Mouse (Mus musculus): ENCODE data around the gene Hltf.
"Not testable (repeated sequence)": the region's sequence is repeated elsewhere in the genome, so short reads cannot be mapped to it uniquely, and the experiment has no call there.

Hltf gene

DNA sequence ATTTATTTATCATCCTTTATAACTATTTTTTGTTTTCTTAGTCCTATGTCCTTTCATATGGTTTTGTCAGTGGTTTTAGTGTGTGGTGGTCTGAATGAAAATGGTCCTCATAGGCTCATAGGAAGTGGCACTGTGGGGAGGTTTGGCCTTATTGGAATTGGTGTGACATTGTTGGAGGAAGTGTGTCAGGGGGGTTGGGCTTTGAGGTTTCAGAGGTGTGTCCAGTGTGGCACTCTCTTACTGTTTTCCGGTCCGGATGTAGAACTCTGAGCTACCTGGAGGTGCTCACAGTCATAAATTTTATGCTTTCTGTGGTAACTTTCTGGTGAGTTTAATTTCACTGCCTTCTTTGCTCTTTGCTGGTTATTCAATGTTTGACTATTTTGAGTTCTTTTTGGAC is 47.2 kb downstream of the Hltf start:
- no peak for DNase-seq (ENCODE audit: low read depth)

DNA sequence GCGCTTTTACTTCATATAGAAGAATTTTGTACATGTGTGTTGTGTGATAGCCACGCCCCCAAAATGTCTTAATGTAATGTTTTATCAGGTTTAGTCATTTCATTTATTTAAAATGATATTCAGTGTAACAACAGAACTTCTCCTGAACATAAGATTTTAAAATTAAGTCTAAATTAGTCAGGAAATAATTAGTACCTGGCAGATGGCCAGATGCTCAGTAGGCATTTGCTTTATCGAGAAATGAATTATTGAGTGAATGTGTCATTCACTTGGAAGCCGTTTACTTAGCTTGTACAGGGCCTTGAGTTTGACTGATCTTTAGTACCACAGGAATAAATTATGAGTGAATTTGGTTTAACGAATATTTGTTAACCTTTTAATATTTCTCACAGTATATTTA is 51.3 kb downstream of the Hltf start:
- DNase-seq (ENCODE audit: low read depth), result no peak

DNA sequence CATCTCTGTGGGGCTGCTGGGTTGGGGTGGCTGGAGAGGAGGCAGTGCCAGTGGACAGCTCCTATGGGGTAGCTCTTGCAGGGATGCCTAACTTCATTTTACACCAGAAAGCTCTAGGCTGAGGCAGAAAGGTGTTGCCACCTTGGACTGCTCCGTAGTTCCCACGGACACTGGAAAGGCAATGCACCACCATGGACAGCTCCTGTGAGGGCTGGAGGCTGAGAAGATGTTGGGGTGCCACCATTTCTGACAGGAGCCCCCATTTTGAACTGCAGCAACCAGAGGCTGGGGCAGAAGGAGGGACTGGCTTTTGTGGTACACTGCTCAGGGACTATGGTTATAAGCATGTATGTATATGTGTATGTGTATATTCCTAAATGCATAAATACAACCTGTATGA is 54.3 kb downstream of the Hltf start:
- no peak for DNase-seq (ENCODE audit: low read depth)

DNA sequence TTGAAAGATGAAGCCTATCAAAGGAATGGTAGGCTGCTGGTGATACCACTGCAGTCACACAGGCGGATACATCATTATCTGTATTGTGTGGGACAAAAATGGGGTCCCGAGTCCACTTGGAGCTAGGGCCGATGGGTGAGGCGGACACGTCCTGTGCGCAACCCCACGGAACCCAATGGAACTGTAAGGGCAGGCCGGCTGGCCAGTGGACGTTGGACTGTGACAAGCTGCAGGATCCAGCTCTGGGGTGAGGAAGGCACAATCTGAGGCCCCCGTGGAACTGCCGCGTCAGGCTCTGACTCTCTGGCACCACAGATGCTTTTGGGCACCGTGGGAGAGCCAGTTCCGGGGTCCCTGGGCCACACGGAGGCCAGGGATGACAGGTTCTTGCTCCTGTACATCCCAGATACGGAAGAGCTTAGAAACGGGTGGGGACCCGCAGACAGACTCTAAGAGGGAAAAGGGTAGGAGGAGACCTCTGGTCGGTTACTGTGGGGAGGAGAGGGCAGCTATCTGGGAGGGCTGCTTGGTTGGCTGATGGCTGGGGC is 61.5 kb downstream of the Hltf start:
- DNase-seq (ENCODE audit: low read depth), result no peak

DNA sequence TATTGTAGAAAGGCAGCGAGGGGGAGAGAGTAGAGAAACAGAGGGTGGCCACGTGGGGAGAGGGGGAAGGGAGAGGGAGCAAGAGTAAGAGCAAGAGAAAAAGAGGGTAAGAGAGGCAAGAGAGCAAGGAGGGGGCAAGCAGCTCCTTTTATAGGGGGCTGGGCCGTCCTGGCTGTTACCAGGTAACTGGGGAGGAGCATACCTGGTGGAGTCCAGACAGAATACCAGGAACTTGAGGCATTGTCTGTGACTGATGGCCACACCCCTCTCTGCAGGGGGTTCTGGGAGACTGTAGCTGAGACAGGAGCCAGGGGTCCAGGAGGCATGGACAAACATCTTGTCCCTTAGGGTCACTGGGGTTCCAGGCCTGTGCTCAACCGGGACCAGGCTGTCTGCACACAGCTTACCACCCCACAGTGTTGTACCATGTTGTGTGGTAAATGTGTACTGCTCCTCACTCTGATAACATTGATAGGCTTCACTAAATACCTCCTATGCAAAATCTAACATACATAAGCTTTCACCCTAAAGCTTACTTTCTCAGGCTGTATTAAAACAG is 62.2 kb downstream of the Hltf start:
- DNase-seq (ENCODE audit: low read depth), result no peak

DNA sequence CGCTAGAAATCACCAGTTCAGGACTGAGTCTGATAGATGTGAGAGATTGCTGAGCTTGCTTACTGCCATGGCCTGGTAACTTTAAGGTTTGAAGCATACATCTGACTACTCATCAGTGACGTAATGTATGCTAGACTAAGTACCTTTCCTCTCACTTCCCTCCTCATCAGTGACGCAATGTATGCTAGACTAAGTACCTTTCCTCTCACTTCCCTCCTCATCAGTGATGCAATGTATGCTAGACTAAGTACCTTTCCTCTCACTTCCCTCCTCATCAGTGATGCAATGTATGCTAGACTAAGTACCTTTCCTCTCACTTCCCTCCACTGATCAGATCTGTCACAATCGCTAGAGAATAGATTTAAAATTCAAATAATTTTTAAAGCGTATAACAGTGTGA is 64.0 kb downstream of the Hltf start:
- DNase-seq (ENCODE audit: low read depth), result not testable (repeated sequence)

DNA sequence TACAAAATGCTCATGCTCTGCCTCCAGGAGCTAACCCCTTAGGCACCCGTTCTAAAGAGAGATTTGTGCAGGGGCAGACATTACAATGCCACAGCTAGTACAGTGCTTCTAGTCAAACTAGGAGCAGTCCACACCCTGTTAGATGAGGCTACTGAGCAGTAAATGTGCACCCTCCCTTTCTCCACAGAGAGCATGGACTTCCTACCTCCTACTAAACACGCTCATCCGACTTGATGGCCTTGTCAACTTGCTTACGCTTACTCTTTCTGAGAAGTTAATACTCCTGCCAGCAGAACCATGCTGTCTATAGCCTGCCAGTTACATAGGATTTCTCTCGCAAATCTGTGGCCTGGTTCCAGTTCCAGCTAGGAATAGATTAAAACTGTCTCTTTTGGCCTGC is 68.0 kb downstream of the Hltf start:
- no peak for DNase-seq (ENCODE audit: low read depth)

DNA sequence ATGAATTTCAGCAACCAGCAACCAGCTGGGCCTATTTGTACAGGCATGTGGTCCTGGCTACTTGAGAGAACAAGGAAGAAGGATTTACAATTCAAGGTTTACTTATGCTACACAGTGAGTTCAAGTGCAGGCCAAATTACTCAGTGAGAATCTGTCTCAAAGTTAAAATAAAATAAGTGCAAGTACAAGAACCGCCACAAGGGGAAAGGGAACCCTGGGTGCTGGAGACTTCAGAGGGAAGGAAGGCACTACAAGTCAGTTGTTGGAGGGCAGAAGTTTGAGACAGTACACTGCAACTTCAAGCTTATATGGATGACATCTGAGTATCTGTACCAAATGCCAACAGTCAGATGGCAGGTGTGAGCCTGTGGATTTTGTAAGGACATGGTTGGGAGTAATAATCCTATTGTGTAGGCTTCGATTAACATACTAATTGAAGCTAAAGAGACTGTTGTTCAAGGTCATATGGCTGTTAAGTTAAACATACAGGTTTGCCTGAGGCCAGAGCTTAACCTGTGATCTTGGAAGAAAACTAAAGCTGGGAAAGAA is 69.5 kb downstream of the Hltf start:
- peak; percentile 44 for DNase-seq (ENCODE audit: low read depth)

DNA sequence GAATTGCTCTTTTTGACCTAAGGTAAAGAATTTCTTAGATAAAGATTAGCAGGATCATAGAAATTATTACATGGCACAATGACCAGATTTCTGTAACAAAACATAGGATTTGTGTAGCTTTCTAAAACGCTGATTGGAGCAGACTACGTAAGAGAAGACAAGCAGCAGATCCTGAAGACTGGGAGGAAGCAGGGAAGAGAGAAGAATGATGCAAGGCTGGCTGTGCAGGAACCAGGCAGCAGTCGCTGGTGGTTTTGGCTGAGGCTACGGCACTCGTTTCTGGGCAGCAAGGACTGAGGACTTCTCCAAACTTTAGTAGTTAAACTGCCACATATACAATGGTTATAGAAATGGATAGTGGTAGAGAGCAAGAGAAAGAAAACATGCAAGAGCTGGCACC is 71.9 kb downstream of the Hltf start:
- DNase-seq (ENCODE audit: low read depth), result no peak

DNA sequence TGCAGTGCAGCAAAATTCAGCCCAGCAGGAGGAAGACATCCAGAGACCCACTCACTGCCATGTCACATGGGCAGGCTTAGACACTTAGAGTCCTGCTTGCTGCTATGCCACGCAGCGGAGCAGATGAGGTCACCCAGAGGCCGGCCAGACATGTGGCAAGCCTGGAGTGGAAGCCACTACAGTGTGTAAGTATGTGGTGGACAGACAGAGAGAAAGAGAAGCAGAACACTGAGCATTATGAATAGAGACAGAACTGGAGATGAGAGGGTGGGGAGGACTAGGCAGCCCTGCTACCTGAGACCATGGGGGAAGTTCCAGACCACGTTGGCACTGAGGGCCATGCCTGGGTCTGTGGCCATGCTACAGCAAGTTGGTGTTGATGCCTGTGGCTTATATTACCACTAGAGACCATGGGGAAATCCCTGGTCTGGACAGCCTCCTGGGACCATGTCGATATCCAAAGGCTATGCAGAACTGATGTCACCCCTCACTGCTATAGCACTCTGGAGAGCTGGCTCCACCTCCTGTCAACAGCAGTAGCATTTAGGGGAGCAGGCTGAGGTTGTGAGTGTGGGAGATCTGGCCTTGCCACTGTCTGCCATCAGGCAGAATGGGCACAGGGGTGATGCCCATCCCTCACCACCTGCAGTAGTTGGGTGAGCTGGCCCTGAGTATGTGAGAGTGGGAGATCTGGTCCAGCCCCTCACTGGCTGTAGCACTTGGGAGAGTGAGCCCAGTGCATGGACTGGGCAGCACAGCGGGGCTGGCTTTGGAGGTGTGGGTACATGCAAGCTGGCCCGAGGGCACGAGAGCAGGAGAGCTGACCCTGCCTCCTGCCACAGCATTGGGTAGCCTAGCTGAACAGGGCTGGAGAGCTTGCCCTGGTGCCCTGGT is 73.1 kb downstream of the Hltf start:
- DNase-seq (ENCODE audit: low read depth), result peak; percentile 22

DNA sequence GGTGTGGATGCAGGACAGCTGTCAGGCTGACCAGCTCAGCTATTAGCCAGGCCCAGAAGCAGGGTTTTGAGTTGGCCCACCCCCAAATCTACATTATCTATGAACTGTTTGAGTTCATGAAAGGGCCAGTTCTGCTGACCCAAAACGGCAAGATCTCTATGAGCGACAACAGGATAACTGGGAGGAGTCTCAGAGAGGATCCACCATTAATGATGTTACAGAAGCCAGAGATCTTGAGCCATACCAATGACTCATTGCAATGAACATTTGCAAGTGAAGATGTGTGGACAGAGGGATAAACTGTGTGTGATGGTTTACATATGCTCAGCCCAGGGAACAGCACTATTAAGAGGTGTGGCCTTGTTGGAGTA is 73.7 kb downstream of the Hltf start:
- DNase-seq (ENCODE audit: low read depth), result peak; percentile 71

DNA sequence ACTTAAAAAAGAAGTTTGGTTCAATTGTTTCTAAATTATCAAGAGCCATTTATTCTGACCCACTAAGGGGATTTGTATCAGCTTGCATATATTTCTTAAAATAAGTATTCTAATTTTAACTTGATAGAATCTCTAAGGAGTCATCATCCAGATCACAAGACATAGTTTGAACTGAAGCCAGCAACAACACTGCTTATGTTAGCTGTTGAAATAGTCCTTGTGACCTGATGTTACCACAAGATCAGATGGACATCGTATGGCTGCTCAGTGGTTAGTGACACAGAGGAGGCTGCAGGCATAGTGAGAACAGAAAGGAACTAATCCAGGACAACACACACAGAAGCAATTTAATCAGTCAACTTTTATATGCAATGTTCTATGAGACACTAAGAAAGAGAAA is 75.1 kb downstream of the Hltf start:
- peak; percentile 83 for DNase-seq (ENCODE audit: low read depth)

DNA sequence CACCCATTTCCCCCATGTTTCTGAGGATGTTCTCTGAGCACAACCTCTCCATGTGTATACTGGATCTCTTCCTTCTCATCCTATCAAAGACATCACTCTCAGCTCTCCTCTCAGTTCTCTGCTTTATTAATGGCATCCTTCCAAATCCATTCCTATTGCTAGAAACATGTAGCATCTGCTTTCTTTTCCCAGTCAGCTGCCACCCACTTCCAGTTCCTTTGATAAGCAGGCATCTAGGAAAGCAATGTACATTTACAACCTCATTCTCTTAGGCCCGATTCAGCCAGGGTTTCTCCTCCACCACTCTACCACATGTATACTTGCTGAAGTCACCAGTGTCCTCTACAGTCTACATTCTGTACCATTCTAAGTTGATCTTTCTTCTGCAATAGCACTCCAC is 76.1 kb downstream of the Hltf start:
- peak; percentile 9 for DNase-seq (ENCODE audit: low read depth)

DNA sequence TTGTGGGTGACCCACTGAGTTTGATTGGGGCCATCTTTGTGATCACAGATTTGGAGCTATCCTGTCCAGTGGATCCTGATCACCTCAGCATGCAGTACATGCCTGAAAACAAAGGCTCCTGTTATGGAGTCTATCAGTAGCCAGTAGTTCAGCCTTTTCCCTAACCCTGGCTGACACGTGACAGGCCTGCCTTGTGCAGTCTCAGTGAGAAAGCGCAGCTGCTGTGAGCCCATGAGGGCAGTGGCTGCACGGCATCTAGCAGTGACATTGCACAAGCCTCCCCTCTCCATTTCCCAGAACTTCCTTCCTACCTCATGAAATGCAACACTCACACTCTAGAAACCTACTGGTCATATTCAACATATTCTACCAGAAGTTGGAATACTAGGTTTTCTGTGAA is 76.9 kb downstream of the Hltf start:
- DNase-seq (ENCODE audit: low read depth), result no peak

DNA sequence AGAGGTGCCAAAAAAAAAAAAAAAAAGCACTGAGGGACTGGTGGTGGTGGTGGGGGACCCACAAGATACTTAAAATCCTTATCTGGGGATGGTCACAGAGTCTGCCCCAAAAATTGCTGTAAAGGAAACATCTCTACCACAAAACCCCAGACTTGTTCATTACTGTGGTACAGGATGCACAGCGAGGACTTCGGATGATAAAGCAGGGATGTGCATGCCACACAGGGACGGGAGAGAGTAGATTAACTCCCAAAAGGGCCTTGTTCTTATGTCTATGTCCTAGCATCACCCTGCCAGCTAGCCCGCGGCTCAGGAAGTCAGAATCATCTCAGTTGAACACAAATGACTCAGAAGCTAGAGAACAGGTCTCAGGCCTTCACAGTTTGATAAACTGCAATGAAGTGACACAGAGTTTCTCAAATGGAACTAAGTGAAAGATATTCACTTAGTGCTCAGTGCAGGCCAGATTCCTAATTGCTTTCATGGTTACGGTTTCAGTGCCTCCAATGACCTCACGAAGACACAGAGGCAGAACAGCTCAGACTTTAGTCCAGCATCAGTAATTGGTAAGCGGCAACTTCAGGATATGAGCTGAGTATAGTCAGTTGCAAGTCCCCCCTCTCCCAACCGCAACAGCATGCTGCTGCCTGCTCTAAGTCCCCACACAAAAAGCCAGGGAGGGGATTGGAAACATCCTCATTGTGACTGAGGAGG is 79.4 kb downstream of the Hltf start:
- DNase-seq (ENCODE audit: low read depth), result no peak

DNA sequence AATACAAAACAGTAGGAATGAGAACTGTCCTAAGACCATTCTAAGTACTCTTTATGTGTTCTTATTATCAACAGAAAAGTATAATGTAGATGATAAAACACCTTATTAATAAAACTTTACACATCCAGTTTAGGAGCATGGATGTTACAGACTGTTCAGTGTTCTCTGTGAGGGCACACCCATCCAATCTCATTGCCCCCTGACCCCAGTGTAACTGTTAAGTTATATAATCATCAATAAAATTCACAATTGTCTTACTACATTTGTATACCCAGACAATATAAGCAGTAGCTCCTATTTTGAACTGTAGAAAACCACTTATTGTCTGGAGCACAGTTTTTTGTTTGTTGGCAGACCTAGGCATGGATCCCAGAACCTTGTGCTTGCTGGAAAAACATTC is 83.6 kb downstream of the Hltf start:
- no peak for DNase-seq (ENCODE audit: low read depth)

DNA sequence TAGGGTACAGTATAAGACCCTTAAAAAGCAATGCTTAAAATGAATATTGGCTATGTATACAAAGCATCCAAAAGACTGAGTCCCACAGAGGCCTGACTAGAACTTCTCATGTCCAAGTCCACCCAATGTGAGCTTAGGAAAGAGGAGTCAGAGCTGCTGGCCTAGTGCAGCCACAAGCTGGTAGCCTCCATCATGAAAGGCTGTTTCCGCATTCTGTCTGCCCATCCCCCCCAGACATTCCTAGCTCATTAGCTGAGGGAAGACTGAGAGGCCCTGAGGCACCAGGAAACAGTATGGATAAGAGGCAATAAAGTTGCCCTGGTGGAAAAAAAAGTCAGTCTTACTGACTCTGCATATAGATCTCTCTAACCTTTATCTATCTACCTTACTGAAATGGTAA is 84.1 kb downstream of the Hltf start:
- peak; percentile 11 for DNase-seq (ENCODE audit: low read depth)

DNA sequence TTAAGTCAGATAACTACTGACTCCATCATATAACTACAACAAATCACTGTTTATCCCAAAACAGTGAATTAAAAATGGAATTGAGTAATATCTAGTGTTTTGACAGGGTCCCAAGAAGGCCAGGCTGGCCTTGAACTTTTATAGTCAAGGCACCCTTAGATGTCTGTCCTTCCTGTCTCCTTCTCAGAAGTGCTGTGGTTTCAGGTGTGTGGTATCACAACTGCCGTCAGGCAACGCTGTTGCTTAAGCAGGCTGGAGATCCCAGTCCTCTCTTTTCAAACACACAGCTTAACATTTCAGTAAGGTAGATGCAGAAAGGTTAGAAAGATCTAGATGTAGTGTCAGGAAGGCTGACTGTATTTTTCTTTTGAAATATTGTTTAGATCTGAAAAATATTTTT is 84.5 kb downstream of the Hltf start:
- DNase-seq (ENCODE audit: low read depth), result no peak

DNA sequence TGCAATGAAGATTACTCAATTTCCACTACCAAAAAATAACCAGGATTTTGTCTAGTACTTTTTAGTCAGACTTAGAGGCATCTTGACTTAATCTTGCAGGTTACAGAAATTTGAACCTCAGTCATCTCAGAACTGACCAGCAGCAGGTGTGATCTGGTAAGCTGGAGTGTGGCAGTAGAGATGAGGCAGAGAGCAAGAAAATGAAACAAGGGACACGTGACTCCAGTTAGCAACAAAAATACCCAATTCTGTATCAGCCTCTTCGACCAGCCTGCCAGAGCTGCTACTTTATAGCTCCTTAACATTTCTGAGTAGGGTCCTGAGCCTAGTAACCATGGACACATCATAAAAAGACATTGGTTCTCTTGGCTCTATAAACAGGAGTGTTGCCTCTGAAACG is 85.0 kb downstream of the Hltf start:
- no peak for DNase-seq (ENCODE audit: low read depth)

DNA sequence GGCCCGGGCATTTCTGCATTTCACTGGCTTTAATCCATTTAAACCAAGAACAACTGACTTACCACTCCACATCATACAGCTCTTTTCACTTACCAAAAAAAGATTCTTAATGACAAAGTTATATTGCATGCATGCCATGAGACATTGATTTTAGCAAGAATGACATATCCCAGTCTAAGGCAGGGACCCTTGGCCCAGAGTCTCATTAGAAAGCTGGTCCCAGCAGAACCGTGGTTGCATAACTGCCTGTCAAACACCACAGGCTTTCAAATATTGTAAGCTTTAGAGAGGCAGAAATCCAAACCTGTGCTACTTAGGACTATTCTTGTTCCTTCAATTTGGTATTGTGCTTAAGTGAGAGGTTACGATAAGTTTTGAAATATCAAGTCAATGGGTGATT is 86.1 kb downstream of the Hltf start:
- DNase-seq (ENCODE audit: low read depth), result no peak

DNA sequence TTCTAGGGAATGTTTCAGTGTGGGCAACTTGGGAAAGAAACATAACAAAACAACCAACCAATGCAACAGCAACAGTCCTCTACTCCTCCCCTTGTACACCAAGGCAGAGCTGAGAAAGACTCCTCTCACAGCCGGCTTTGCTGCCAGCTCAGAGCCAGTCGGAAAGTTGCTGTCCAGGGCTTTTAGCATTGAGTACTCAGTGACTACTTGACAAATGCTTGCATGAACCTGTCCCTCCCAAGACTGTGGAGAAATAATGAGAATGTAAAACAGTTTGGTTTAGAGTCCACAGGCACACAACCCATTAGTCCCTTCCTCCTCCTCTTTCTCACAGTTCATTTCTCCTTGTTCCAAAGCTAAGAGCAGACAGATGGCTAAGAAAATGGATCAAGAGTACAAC is 86.8 kb downstream of the Hltf start:
- no peak for DNase-seq (ENCODE audit: low read depth)

DNA sequence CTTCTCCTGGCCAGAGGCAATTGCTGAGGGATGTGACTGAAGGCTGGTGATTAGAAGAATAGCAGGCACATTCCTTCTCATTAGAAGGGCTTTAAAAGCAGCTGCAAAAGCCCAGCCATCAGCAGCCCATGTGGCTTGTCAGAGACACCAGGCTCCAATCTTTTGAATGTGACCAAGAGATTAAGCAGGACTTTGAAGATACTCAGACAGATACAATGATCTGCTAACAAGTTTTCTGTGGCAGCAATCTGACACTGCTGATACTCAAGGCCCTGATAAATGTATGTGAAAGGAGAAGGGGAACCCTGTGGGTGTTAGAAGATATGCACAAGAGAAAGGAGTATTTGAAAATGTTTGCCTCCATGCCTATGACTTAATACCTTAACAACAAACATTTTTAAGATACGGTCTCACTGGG is 88.1 kb downstream of the Hltf start:
- no peak for DNase-seq (ENCODE audit: low read depth)

DNA sequence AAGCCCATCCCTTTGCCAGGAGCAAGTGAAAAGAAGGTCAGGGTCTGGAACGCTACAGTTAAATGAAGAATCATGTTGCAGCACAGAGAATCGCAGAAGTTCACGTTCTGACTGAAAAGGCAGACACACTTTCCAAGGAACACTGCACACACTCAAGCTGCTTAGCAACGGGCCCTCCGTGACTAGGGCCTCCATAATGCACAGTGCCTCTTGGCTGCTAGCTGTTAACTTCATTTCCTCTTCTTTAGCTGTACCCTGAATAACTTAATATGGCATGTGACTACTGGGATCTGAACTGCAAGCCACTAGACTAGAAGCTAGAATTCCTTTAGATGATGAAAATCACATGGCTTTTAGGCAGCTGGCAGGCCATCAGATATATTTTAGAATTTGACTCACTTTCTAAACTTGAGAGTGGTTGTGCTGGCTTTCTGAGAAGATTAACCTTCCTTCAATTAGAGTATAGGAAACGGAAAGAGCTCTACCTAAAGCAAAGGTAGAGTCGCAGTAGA is 89.3 kb downstream of the Hltf start:
- DNase-seq (ENCODE audit: low read depth), result peak; percentile 60

All from NIH3T3 (cell line).